Mouse (Mus musculus) cortical plate, adult 2 months (tissue): ENCODE results near the gene Ociad1.

Experiments
- CTCF ChIP-seq: fragments of 200-500 bp; IDR thresholded peaks from 2 replicates; pipeline ENCODE4 v1.5.1; 2011; ENCODE audit warnings: mild to moderate bottlenecking, control low read depth, low read length; ENCODE audit not compliant: insufficient read depth; ENCODE audit errors: extremely low read depth
- POLR2A ChIP-seq: fragments of 200-500 bp; IDR thresholded peaks from 2 replicates; pipeline ENCODE4 v1.6.1; 2011; ENCODE audit warnings: mild to moderate bottlenecking, low read length, control low read depth; ENCODE audit not compliant: insufficient read depth; ENCODE audit errors: extremely low read depth

DNA sequence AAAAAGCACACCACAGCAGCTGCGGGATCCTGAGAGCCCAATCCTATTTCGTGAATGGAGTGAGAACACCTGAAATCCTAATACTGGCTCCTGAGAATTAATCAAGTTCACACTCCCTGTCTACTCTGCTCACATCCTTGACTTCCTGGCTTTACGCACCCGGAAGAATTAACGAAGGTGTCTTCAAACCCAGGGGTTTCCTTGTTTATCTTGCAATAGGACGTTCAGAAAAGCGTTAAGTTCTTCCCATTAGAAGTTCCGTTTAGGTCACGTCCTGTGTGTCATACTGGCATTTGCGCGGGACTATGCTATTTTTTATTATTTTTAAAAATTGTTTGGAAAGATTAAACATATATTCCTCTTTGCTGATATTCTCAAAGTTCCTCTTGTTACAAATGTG, 35.5 kb upstream of the Ociad1 start:
- TF ChIP-seq POLR2A, result no peak
- TF ChIP-seq CTCF, result no peak
